Mouse (Mus musculus) hindbrain, embryonic 11.5 days (tissue): ENCODE measurements at regions not wholly inside any gene's neighbourhood (a gene's known extent, or its start where the extent isn't known, plus 50 kb on each side); places are given as distances from the start of the nearest gene placed in this dataset.
A peak's percentile ranks its signal among the peaks of the same experiment; 100 is the strongest.

Experiments used
- ATAC-seq: fragments of 200-750 bp; cut with Nextera tagmentation; 2 replicates; pipeline ENCODE4 v1.8.0; 2017; ENCODE audit warnings: mild to moderate bottlenecking, moderate TSS enrichment, moderate library complexity; ENCODE audit not compliant: low FRiP score
- DNase-seq: peaks from one replicate; pipeline ENCODE4 v3.0.0-alpha.2; 2015; ENCODE audit warnings: low spot score
- H3K27ac ChIP-seq: fragments of 300-500 bp; sonication (generic); 2 replicates; pipeline ENCODE4 v1.5.1; 2014; ENCODE audit warnings: mild to moderate bottlenecking, low read depth, low read length
- H3K27me3 ChIP-seq: fragments of 300-500 bp; sonication (generic); 2 replicates; pipeline ENCODE4 v1.6.1; 2014; ENCODE audit warnings: mild to moderate bottlenecking, low read length, moderate library complexity, mixed read lengths; ENCODE audit not compliant: control insufficient read depth, insufficient read depth
- H3K36me3 ChIP-seq: fragments of 300-500 bp; sonication (generic); 2 replicates; pipeline ENCODE4 v1.6.1; 2014; ENCODE audit warnings: mild to moderate bottlenecking, low read length, moderate library complexity, mixed read lengths; ENCODE audit not compliant: control insufficient read depth, insufficient read depth
- H3K4me1 ChIP-seq: fragments of 300-500 bp; sonication (generic); replicated peaks from 2 replicates; pipeline ENCODE4 v1.6.1; 2014; ENCODE audit warnings: low read length, mixed read lengths; ENCODE audit not compliant: control insufficient read depth, insufficient read depth
- H3K4me2 ChIP-seq: fragments of 300-500 bp; sonication (generic); replicated peaks from 2 replicates; pipeline ENCODE4 v1.6.1; 2014; ENCODE audit warnings: mild to moderate bottlenecking, low read depth, low read length
- H3K4me3 ChIP-seq: fragments of 300-500 bp; sonication (generic); 2 replicates; pipeline ENCODE4 v1.5.1; 2014; ENCODE audit warnings: low read depth, low read length
- H3K9ac ChIP-seq: fragments of 300-500 bp; sonication (generic); 2 replicates; pipeline ENCODE4 v1.6.1; 2014; ENCODE audit warnings: low read depth, low read length
- H3K9me3 ChIP-seq: fragments of 300-500 bp; sonication (generic); 2 replicates; pipeline ENCODE4 v1.6.1; 2016; ENCODE audit warnings: low read length; ENCODE audit not compliant: control insufficient read depth
- WGBS: fragments of 180-500 bp; shearing (Covaris S2); extraction: QIAGEN DNeasy Blood & Tissue Kit; methylation state at CpG from one replicate; pipeline ENCODE4 v1.1.7; 2014; 5-methylcytosine and 5-hydroxymethylcytosine counted together

- H3K9me3 ChIP-seq = 0 out of 2 replicates have a peak, but pooled peaks cover 2% of the 10 kb centered on the region
- DNase-seq (no peak), ATAC-seq (no peak)
- no peaks in the 10 kb centered on the region for H3K4me1 ChIP-seq
- no peaks in the 10 kb centered on the region for H3K27me3 ChIP-seq
- WGBS = 27% methylated on average over 20 of the region's 20 CpGs
- no peak overlapping the region for H3K9ac ChIP-seq
- H3K36me3 ChIP-seq = no peaks in the 10 kb centered on the region
- H3K4me2 ChIP-seq = no peak overlapping the region
- no peak overlapping the region for H3K27ac ChIP-seq
- no peak overlapping the region for H3K4me3 ChIP-seq
These were observed 412.4 kb upstream of the Trpc7 start for GRCm38 (mm10) chr13:57307971-57308903.

GRCm38 (mm10) chr13:57305586-57305985 is 409.8 kb upstream of the Trpc7 start:
- WGBS = 95% methylated on average over 7 of the region's 7 CpGs

GRCm38 (mm10) chr13:57303805-57304204 is 408.0 kb upstream of the Trpc7 start:
- no peaks in the 10 kb centered on the region for H3K27me3 ChIP-seq
- 90% methylated on average over 2 of the region's 2 CpGs for WGBS
- H3K4me3 ChIP-seq = no peak overlapping the region
- no peaks in the 10 kb centered on the region for H3K4me1 ChIP-seq
- H3K27ac ChIP-seq = no peak overlapping the region
- no peak overlapping the region for H3K9ac ChIP-seq
- ATAC-seq (no peak), DNase-seq (no peak)
- no peaks in the 10 kb centered on the region for H3K9me3 ChIP-seq
- H3K4me2 ChIP-seq = no peak overlapping the region
- H3K36me3 ChIP-seq = no peaks in the 10 kb centered on the region

More at GRCm38 (mm10) chr13:57305586-57305985, 409.8 kb upstream of the Trpc7 start:
- no peak overlapping the region for H3K27ac ChIP-seq
- H3K9me3 ChIP-seq = 0 out of 2 replicates have a peak, but pooled peaks cover 2% of the 10 kb centered on the region
- no peak for ATAC-seq
- H3K36me3 ChIP-seq = no peaks in the 10 kb centered on the region
- H3K9ac ChIP-seq = no peak overlapping the region
- no peak overlapping the region for H3K4me3 ChIP-seq
- H3K27me3 ChIP-seq = no peaks in the 10 kb centered on the region
- no peak for DNase-seq
- H3K4me1 ChIP-seq = no peaks in the 10 kb centered on the region
- no peak overlapping the region for H3K4me2 ChIP-seq

- Histone ChIP-seq H3K27ac (no peak overlapping the region), H3K27me3 (no peaks in the 10 kb centered on the region), H3K36me3 (no peaks in the 10 kb centered on the region), H3K4me3 (no peak overlapping the region), H3K4me1 (no peaks in the 10 kb centered on the region), H3K9ac (no peak overlapping the region), H3K9me3 (no peaks in the 10 kb centered on the region), H3K4me2 (no peak overlapping the region)
- WGBS = 89% methylated on average over 9 of the region's 9 CpGs
- ATAC-seq (no peak), DNase-seq (no peak)
These were observed 396.1 kb upstream of the Trpc7 start for GRCm38 (mm10) chr13:57291737-57292490.

- Histone ChIP-seq H3K4me2 (no peak overlapping the region), H3K9me3 (no peaks in the 10 kb centered on the region), H3K36me3 (no peaks in the 10 kb centered on the region), H3K27ac (no peak overlapping the region), H3K9ac (no peak overlapping the region), H3K4me3 (no peak overlapping the region), H3K27me3 (no peaks in the 10 kb centered on the region), H3K4me1 (0 out of 2 replicates have a peak, but pooled peaks cover 2% of the 10 kb centered on the region)
- no peak for DNase-seq
- ATAC-seq = no peak
- WGBS = 95% methylated on average over 2 of the region's 2 CpGs
These were observed 390.4 kb upstream of the Trpc7 start for GRCm38 (mm10) chr13:57286168-57286567.

GRCm38 (mm10) chr13:57282816-57283215 is 387.0 kb upstream of the Trpc7 start:
- Histone ChIP-seq H3K27me3 (no peaks in the 10 kb centered on the region), H3K4me1 (0 out of 2 replicates have a peak, but pooled peaks cover 2% of the 10 kb centered on the region), H3K27ac (no peak overlapping the region), H3K4me3 (no peak overlapping the region), H3K4me2 (no peak overlapping the region), H3K9me3 (no peaks in the 10 kb centered on the region), H3K36me3 (no peaks in the 10 kb centered on the region), H3K9ac (no peak overlapping the region)
- DNase-seq (no peak), ATAC-seq (no peak)
- 55% methylated on average over 8 of the region's 8 CpGs for WGBS

DNA sequence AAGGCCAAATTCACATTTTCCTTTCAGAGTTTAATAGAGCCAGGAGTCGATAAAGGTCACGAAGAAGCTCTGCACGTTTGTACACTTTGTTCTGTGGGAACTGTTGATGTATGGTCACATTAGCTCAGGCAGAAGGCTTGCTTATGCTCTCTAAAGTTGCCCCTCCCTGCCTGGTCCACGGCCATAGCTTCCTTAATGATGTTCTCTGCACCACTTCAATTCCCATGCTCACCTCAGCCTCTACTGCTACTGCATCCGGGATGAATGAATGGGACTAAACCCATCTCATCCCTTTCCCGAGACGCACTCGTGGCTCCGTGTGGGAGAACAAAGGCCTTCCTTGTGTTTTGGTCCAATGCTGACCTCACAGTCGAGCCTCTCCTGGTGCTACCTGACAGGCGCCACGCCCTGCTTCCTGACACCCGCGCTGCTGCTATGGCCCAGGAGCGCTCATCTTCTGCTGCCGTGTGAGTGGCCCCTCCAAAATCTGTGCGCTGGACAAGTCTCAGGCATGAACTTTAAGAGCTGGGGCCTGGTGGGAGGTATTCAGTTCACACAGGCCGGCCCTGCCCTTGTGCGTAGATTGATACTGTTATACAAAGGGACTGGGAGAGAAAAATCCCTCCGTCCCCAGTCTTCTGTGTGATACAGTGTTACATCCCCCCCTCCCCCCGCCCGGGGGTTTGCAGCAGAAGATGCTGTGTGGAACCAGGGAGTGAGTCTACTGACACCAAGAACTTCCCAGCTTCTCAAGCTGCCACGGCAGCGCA is 386.3 kb upstream of the Trpc7 start:
- WGBS = 57% methylated on average over 23 of the region's 24 CpGs
- Histone ChIP-seq H3K4me2 (no peak overlapping the region), H3K36me3 (no peaks in the 10 kb centered on the region), H3K27ac (no peak overlapping the region), H3K9ac (0 out of 2 replicates have a peak overlapping the region, but pooled peaks have one; percentile 7), H3K27me3 (no peaks in the 10 kb centered on the region), H3K4me3 (no peak overlapping the region), H3K4me1 (0 out of 2 replicates have a peak, but pooled peaks cover 2% of the 10 kb centered on the region), H3K9me3 (no peaks in the 10 kb centered on the region)
- ATAC-seq (no peak), DNase-seq (peak; percentile 18)

- no peak overlapping the region for H3K9ac ChIP-seq
- H3K4me2 ChIP-seq = no peak overlapping the region
- no peaks in the 10 kb centered on the region for H3K36me3 ChIP-seq
- H3K9me3 ChIP-seq = no peaks in the 10 kb centered on the region
- H3K27me3 ChIP-seq = no peaks in the 10 kb centered on the region
- H3K27ac ChIP-seq = no peak overlapping the region
- H3K4me3 ChIP-seq = no peak overlapping the region
- H3K4me1 ChIP-seq = 0 out of 2 replicates have a peak, but pooled peaks cover 2% of the 10 kb centered on the region
- DNase-seq = peak; percentile 78
- ATAC-seq = no peak
- WGBS = 21% methylated on average over 3 of the region's 3 CpGs
These were observed 385.7 kb upstream of the Trpc7 start for GRCm38 (mm10) chr13:57281504-57281903.
